Mouse (Mus musculus): ENCODE data around the gene Dapk1.
A peak's percentile ranks its signal among the peaks of the same experiment; 100 is the strongest.
"Not testable (repeated sequence)": the region's sequence is repeated elsewhere in the genome, so short reads cannot be mapped to it uniquely, and the experiment has no call there.

Gene Dapk1

GRCm38 (mm10) chr13:60601436-60602415 is at the start of gene Dapk1:
Gene Dapk1 (plus strand): TSS chr13:60601947.
- peak; percentile 72 for DNase-seq (ENCODE audit: low spot score)

DNA sequence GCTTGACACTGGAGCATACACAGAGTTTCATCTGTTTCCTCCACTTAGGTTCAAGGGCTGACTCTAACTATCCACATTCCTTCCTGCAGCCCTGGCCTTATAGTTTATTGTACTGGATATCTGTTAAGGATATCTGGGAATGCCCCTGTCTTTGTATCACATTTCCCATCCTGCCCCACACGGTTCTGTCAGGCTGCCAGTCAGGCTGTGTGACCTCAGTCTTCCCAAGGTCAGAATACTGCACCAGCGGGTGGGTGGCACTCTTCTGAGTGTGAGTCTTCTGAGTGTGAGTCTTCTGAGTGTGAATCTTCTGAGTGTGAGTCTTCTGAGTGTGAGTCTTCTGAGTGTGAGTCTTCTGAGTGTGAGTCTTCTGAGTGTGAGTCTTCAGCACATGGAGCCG is 48.4 kb upstream of the Dapk1 start:
- no peak for DNase-seq (ENCODE audit: low spot score)

DNA sequence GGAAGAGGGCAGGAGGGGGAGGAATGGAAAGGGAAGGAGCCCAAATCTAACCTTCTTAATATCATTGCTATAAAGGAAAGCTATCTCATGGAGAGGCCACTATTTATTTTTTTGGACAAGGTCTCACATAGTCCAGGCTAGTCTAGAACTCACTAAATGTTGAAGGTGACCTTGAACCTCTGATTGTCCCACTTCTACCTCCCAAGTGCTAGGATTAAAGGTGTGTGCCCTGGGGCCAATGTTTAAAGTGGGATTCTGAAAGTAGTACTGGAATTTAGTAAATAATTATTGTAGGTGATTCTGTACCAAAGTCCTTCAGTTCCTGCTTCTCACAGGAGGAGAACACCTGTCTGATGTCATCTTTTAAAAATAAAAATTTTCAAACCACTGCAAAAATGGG is 45.3 kb upstream of the Dapk1 start:
- no peak for DNase-seq (ENCODE audit: low spot score)

- DNase-seq (ENCODE audit: low spot score): no peak
Measured at GRCm38 (mm10) chr13:60556911-60557310, 44.8 kb upstream of the Dapk1 start.

- no peak for DNase-seq (ENCODE audit: low spot score)
Measured at GRCm38 (mm10) chr13:60564303-60564702, 37.4 kb upstream of the Dapk1 start.

DNA sequence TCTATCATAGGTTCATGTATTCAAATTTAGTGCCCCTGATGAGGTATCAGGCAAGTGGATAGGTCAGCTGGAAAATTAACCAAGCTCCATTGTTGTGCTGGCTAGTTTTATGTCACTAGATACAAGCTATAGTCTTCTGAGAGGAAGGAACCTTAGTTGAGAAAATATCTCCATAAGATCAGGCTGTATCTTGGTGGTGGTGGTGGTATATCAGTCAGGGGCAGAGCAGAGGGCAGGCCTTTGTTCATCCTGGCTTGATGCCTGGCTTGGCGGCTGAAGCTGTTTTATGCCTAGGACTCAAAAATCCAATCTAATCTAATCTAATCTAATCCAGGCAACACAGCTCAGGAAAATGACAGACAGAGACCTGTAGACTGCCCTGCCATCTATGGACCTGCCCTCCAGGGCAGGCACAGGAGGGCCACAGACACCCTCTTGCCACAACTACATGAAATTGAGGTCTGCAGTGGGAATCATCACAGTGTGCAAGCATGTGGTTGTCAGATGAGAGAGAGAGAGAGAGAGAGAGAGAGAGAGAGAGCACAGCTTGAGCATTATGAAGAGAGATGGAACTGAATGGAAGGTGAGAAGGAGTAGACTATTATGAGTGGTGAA is 32.7 kb upstream of the Dapk1 start:
- no peak for DNase-seq (ENCODE audit: low spot score)

DNA sequence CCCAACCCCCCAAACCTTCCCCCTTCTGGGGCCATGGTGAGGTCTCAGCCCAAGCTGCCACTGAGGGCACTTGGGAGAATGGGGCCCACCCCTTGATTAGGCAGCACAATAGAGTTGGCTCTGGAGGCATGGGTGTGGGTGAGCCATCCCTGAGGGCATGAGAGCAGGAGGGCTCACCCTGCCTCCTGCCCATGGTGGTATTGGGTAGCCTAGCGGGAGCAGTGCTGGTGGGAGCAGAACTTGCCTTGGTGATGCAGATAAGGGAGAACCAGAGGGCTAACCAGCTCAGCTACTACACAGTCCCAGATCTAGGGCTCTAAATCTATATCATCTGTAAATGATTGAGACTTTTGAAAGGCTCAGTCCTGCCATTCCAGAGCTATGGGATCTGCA is 32.2 kb upstream of the Dapk1 start:
- no peak for DNase-seq (ENCODE audit: low spot score)

GRCm38 (mm10) chr13:60573541-60573940 is 28.2 kb upstream of the Dapk1 start:
- DNase-seq (ENCODE audit: low spot score): no peak

DNA sequence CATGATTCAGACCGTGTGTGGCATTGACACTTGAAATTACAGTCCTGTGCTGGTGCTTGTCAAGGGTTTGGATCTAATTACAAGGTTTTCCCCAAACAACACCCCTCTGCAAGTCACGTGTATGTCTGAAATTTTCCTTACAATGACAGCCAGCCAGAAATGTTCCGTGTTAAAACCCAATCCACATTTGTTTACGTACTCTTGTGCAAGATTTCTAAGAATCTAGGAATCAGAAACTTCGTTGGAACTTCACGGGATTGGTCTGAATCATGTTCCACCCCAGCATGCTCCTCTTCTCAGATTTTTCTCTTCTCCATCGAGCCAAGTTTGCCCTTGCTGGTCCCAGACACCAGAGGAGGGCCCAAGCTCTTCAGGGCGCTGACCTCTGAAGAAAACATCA is 27.8 kb upstream of the Dapk1 start:
- DNase-seq (ENCODE audit: low spot score): no peak

DNA sequence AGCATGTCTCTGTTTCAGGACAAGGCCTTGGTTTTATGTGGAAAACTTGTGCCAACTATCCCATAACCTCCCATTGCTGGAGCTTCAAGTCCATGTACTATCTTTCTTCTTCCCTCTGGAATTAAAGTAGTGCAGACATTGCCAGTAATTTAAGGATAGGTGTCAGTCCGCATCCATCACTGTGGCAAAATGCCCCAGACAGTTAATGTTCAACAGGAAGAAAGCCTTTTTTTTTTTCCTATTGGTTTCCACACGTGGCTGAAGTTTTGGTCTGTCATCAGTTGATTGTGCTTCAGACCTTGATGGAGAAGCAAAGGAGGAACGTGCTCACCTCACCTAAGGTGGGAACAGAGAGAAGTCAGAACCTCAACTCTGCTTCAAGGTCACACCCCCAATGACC is 23.2 kb upstream of the Dapk1 start:
- DNase-seq (ENCODE audit: low spot score): no peak

- no peak for DNase-seq (ENCODE audit: low spot score)
Measured at GRCm38 (mm10) chr13:60594866-60595265, 6.9 kb upstream of the Dapk1 start.

DNA sequence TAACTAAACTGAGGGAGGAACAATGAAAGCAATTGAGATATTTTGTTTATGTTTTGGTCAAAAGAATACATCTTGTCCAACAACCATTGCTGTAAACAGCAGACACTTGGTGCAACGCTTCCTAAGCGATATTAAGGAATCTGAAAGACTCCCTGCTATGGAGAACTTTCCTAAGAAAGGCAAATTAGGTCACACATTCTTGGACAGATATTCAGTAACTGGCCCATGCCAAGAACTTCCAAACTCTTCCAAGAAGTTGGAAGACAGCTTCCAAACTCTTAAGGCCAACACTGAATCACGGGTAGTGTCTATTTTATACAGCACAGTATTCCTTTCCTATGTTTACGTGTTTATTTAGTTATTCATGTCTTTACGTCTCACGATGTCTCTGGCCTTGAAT is 6.2 kb upstream of the Dapk1 start:
- DNase-seq (ENCODE audit: low spot score): no peak

DNA sequence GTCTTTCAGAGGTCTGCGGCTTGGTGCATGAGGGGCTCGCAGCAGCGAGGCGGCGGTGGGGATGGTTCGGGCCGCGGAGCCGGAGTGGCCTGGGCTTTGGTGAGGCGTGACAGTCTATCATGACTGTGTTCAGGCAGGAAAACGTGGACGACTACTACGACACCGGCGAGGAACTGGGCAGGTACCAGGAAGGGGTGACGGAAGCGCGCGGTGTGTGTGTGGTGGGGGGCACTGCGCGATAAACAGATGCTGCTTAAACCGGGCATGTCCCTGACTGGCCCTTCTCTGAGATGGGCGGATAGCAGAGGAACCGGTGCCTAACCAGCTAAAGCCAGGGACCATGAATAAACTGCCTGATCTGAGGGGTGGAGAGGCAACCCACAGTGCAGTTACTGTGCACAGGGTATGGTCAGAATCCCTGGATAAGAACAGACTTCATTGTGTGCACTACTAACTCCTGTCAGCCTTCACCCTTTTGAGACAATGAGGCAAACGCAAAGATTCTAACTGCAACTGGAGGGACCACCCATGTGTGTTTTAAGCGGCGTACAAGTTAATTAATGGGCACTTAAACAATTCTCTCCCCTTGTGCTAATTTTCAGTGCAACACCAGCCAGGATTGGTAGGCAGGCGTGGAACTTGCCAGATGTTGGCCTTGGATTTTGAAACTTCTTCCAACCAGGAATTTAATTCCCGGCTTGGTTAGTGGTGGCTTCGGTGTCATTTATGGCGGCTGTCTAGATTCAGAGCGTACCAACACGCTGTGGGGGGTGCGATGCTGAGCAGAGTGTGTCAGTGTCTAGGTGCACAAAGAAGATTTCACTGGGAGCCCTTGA is 887 bp downstream of the Dapk1 start:
- no peak for DNase-seq (ENCODE audit: low spot score)

DNA sequence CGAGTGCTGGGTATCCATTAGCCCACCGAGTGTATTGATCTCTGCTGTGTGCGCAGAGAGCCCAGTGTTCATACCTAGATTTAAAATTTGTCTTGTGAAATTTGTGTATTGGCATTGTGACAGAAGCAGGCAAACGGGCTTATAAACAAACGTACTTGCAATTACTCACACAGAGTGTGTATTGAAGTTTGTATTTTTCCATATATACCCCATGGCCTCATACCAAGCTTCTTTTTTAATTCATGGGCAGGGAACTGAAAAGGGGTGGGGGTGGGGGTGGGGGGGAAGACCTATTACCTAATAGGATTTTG is 1.5 kb downstream of the Dapk1 start:
- no peak for DNase-seq (ENCODE audit: low spot score)

GRCm38 (mm10) chr13:60607411-60607810 is 5.7 kb downstream of the Dapk1 start:
- DNase-seq (ENCODE audit: low spot score): no peak

DNA sequence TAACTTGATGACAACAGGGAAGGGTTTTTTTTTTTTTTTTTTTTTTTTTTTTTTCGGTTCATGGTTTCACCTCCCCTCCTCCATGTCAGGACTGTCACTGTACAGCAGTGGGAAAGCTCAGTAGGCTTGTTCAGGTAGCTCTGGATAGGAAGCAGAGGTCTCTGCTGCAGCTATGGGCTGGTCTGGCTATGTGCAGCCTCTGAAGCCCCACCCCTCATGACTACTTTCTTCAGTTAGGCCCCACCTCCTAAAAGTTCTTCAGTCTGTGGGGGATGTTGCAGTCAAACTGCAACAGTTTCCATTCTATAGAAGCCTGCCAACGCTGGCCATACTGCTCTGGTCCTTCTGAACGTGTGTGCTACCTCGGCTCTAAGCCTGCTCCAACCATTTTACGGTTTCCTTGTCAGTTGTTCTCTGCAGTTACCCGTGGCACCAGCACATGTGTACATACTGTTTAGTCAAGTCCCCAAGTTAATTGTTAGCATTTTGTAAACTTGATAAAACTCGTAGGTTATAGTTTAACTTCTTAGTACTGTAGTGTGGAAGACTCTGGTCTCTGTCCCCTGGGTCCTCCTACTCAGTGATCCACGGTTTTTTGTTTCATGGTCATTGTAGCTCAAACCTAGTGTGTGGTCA is 6.8 kb downstream of the Dapk1 start:
- DNase-seq (ENCODE audit: low spot score): no peak

- DNase-seq (ENCODE audit: low spot score): no peak
Measured at GRCm38 (mm10) chr13:60609234-60609633, 7.5 kb downstream of the Dapk1 start.

- no peak for DNase-seq (ENCODE audit: low spot score)
Measured at GRCm38 (mm10) chr13:60610558-60610957, 8.8 kb downstream of the Dapk1 start.

- DNase-seq (ENCODE audit: low spot score): not testable (repeated sequence)
Measured at GRCm38 (mm10) chr13:60610971-60611370, 9.2 kb downstream of the Dapk1 start.

GRCm38 (mm10) chr13:60612160-60612559 is 10.4 kb downstream of the Dapk1 start:
- no peak for DNase-seq (ENCODE audit: low spot score)

DNA sequence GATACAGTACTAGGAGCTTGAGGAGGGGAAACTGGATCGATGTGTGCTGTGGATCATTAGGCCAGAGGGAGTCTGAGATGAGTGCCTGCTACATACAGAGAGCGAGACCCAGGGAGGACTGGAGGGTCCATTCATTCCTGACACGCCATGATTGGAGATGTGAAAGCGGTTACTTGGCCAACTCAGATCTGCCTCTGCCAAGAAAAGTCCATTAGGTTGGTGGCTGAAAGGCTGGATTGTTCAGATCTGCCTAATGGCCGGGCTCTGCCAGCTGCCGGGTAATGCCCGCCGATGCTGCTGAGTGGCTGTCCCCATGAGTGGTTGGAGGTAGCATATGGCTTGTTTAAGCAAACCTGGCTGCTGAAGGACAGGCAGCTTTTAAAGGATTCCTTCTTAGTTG is 12.4 kb downstream of the Dapk1 start:
- no peak for DNase-seq (ENCODE audit: low spot score)

DNA sequence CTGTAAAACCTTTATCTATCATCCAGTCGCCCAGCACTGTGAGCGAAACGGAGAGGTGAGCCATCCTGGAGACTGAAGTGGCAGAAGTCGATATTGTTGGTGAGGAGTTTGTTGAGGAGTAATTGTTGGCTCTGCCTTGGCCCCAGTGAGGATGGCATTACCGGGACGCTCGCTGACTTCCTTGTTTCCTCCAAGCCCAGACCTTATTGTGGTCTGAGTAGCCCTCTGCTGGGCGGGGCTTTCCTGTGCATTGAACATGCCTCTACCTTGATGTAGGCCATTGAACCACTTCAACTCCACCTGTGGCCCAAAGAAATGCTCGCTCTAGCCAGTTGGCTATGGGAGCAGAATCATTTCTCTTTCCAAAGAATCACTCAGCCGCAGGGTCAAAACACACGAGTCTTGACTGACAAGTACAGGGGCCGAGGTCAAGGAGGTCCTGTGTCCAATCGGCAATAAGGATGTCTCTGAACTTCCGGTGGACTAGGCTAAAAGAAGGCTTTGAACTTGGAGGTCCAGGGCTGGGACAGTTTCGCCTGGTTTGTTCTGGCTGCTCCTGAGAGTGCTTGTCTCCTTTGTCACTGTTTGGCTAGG is 13.4 kb downstream of the Dapk1 start:
- DNase-seq (ENCODE audit: low spot score): no peak

Data from ovary, postnatal 10 days (tissue).